Mouse (Mus musculus) embryonic facial prominence, embryonic 13.5 days (tissue): ENCODE data around the gene Sall1. TPM values are rescaled to one million over a fixed set of nuclear protein-coding genes. Genes with fewer than 3 reads are reported as not detected.

Experiments
- ATAC-seq: fragments of 200-750 bp; cut with Nextera tagmentation; 2 replicates; pipeline ENCODE4 v1.8.0; 2017; ENCODE audit warnings: low read depth; ENCODE audit not compliant: insufficient number of reproducible peaks, insufficient read depth, low FRiP score, low TSS enrichment
- H3K27ac ChIP-seq: fragments of 300-500 bp; sonication (generic); 2 replicates; pipeline ENCODE4 v1.5.1; 2015; ENCODE audit warnings: moderate library complexity, mild to moderate bottlenecking, inconsistent platforms
- H3K27me3 ChIP-seq: fragments of 300-500 bp; sonication (generic); 2 replicates; pipeline ENCODE4 v1.6.1; 2015; ENCODE audit warnings: mild to moderate bottlenecking, inconsistent platforms
- H3K36me3 ChIP-seq: fragments of 300-500 bp; sonication (generic); 2 replicates; pipeline ENCODE4 v1.6.1; 2015; ENCODE audit warnings: mild to moderate bottlenecking, inconsistent platforms
- H3K4me1 ChIP-seq: fragments of 300-500 bp; sonication (generic); 2 replicates; pipeline ENCODE4 v1.6.1; 2015; ENCODE audit warnings: inconsistent platforms
- H3K4me2 ChIP-seq: fragments of 300-500 bp; sonication (generic); 2 replicates; pipeline ENCODE4 v1.6.1; 2015; ENCODE audit warnings: moderate library complexity, mild to moderate bottlenecking, inconsistent platforms
- H3K4me3 ChIP-seq: fragments of 300-500 bp; sonication (generic); 2 replicates; pipeline ENCODE4 v1.5.1; 2015; ENCODE audit warnings: mild to moderate bottlenecking, inconsistent platforms
- H3K9ac ChIP-seq: fragments of 300-500 bp; sonication (generic); 2 replicates; pipeline ENCODE4 v1.6.1; 2015; ENCODE audit warnings: mild to moderate bottlenecking, inconsistent platforms
- H3K9me3 ChIP-seq: fragments of 300-500 bp; sonication (generic); 2 replicates; pipeline ENCODE4 v1.6.1; 2016; ENCODE audit warnings: inconsistent platforms
- WGBS: fragments of 180-500 bp; shearing (Covaris S2); methylation state at CpG from one replicate; pipeline ENCODE4 v1.1.7; 2015; ENCODE audit warnings: mixed read lengths; 5-methylcytosine and 5-hydroxymethylcytosine counted together
- polyA plus RNA-seq: library from polyadenylated mRNA; unstranded; fragments of >200 nt; fragmentation: Nextera tagmentation; extraction: Ambion mirVana; gene quantifications from 2 replicates; pipeline ENCODE4 v1.2.1, GENCODE M21; 2015

The Sall1 gene
- polyA plus RNA-seq: 0.84 and 1.1 TPM in 2 replicates

DNA sequence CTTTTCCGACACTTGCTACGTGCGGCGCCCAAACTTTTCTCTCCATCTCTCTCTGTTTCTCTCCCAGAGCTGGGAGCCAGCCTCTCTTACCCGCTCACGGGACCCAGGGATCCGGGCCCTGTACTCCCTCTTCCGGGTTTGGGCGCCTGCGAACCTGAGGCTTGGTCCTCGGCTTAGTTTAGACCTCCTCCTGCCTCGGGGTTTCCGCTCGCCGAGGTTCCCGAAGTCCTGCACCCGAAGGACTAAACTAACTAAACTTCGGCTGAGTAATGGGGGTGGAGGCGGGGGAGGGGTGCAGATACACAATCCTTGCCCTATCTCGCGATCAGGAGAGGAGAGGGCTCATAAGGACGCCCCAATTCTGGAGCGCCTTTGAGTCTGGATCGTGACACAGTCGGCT is at the start of gene Sall1:
Gene Sall1 (minus strand): TSS at position 223 of the 400 bp plus-strand sequence.
- Histone ChIP-seq H3K4me3 (peak within 1 kb of the TSS; percentile 57), H3K4me1 (peaks cover 54% of the 10 kb centered on the region), H3K27me3 (peaks cover 97% of the 10 kb centered on the region), H3K9me3 (no peaks in the 10 kb centered on the region), H3K9ac (peak within 1 kb of the TSS; percentile 73), H3K36me3 (no peaks in the 10 kb centered on the region), H3K4me2 (peak within 1 kb of the TSS; percentile 94), H3K27ac (peak within 1 kb of the TSS; percentile 66; the same call in 1 of the 2 replicates)
- WGBS: 0% methylated on average over 25 of the region's 25 CpGs
- ATAC-seq: no peak

DNA sequence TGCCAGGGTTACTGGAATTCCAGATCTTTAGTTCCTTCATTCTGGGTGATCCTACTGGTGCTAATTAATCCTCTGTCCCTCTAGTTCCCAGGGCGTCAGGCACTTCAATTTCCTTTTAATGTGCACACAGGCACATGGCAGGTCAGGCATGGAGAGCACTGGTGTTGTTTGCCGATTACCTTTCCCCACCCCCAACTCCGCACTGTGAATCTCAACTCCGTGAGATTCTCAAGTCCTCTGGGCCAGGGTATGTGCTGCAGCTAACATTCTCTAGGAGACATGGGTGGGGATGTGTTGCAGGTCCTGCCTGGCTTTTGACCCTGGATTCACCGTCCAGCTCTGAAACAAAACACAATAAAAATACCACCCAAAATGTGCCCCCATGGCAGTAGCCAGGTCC is 46.0 kb upstream of the Sall1 start:
- ATAC-seq: no peak
- Histone ChIP-seq H3K27me3 (no peaks in the 10 kb centered on the region), H3K4me2 (no peak overlapping the region), H3K4me3 (no peak overlapping the region), H3K4me1 (no peaks in the 10 kb centered on the region), H3K36me3 (no peaks in the 10 kb centered on the region), H3K9ac (no peak overlapping the region), H3K27ac (no peak overlapping the region), H3K9me3 (no peaks in the 10 kb centered on the region)
- WGBS: 48% methylated on average over 5 of the region's 5 CpGs

DNA sequence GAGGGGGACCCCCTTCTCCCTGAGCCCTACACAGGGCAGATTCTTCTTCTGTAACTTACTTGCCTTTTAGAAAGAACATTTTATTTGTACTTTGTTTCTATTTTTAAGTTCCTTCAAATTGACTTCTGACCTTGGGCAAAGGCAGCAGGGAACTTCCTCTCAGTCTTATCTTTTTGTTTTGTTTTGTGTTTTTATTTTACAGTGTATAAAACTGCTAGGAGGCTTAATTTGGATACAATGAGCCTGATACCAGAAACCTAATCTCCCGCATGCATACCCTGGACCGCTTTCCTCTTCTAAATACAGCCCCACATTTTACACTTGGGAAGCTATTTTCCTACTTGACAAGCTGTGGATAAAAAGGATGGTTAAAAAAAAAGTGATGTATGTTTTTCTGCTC is 35.2 kb upstream of the Sall1 start:
- no peak overlapping the region for H3K27ac ChIP-seq
- no peak overlapping the region for H3K9ac ChIP-seq
- H3K9me3 ChIP-seq: no peaks in the 10 kb centered on the region
- ATAC-seq: no peak
- H3K36me3 ChIP-seq: no peaks in the 10 kb centered on the region
- no peak overlapping the region for H3K4me2 ChIP-seq
- peaks cover 2% of the 10 kb centered on the region; the same call in 1 of the 2 replicates for H3K27me3 ChIP-seq
- H3K4me1 ChIP-seq: peaks cover 7% of the 10 kb centered on the region; the same call in 1 of the 2 replicates
- WGBS: 60% methylated on average over 2 of the region's 2 CpGs
- H3K4me3 ChIP-seq: no peak overlapping the region

GRCm38 (mm10) chr8:89072968-89073382 is 29.0 kb upstream of the Sall1 start:
- Histone ChIP-seq H3K9ac (no peak overlapping the region), H3K36me3 (no peaks in the 10 kb centered on the region), H3K4me3 (no peak overlapping the region), H3K9me3 (no peaks in the 10 kb centered on the region), H3K27me3 (no peaks in the 10 kb centered on the region), H3K27ac (no peak overlapping the region), H3K4me2 (no peak overlapping the region), H3K4me1 (no peaks in the 10 kb centered on the region)
- 10% methylated on average over 3 of the region's 3 CpGs for WGBS
- ATAC-seq: no peak

DNA sequence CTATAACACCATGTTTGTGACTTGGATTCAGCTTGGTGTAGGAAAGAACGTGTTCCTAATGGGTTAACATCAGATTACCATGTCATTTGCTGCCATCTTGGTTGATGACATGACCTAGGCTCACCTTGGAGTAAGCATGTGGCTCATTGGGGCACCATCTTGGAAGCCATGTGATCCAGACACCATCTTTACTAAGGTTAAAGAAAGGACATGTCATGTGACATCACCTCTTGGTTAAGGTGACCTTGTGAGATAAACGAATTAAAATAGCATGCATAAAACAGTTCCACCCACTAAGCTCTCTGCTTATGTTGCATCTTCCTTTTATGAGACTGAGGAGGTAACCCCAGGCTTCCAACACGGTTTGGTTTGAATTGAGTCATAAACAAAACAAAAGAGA is 23.5 kb upstream of the Sall1 start:
- H3K4me3 ChIP-seq: no peak overlapping the region
- 81% methylated on average over 3 of the region's 3 CpGs for WGBS
- H3K4me2 ChIP-seq: no peak overlapping the region
- no peak for ATAC-seq
- H3K9ac ChIP-seq: no peak overlapping the region
- no peaks in the 10 kb centered on the region for H3K4me1 ChIP-seq
- no peak overlapping the region for H3K27ac ChIP-seq
- no peaks in the 10 kb centered on the region for H3K9me3 ChIP-seq
- peaks cover 6% of the 10 kb centered on the region; the same call in 1 of the 2 replicates for H3K27me3 ChIP-seq
- no peaks in the 10 kb centered on the region for H3K36me3 ChIP-seq

GRCm38 (mm10) chr8:89064042-89064441 is 20.1 kb upstream of the Sall1 start:
- Histone ChIP-seq H3K27me3 (peaks cover 26% of the 10 kb centered on the region), H3K9me3 (no peaks in the 10 kb centered on the region), H3K9ac (no peak overlapping the region), H3K36me3 (no peaks in the 10 kb centered on the region), H3K4me1 (peaks cover 9% of the 10 kb centered on the region), H3K4me2 (no peak overlapping the region), H3K4me3 (no peak overlapping the region), H3K27ac (no peak overlapping the region)
- no peak for ATAC-seq
- 56% methylated on average over 9 of the region's 9 CpGs for WGBS

- ATAC-seq: no peak
- Histone ChIP-seq H3K27me3 (peaks cover 27% of the 10 kb centered on the region), H3K9ac (no peak overlapping the region), H3K4me2 (no peak overlapping the region), H3K27ac (no peak overlapping the region), H3K4me3 (no peak overlapping the region), H3K9me3 (no peaks in the 10 kb centered on the region), H3K36me3 (no peaks in the 10 kb centered on the region), H3K4me1 (peaks cover 9% of the 10 kb centered on the region)
- 78% methylated on average over 10 of the region's 10 CpGs for WGBS
Measured at GRCm38 (mm10) chr8:89063366-89064040, 19.5 kb upstream of the Sall1 start.

GRCm38 (mm10) chr8:89060717-89061116 is 16.8 kb upstream of the Sall1 start:
- Histone ChIP-seq H3K9ac (no peak overlapping the region), H3K27ac (no peak overlapping the region), H3K4me1 (peaks cover 9% of the 10 kb centered on the region), H3K4me3 (no peak overlapping the region), H3K36me3 (no peaks in the 10 kb centered on the region), H3K9me3 (no peaks in the 10 kb centered on the region), H3K4me2 (no peak overlapping the region), H3K27me3 (peaks cover 28% of the 10 kb centered on the region)
- 89% methylated on average over 8 of the region's 8 CpGs for WGBS
- no peak for ATAC-seq

- Histone ChIP-seq H3K4me1 (peaks cover 12% of the 10 kb centered on the region), H3K4me2 (no peak overlapping the region), H3K27ac (no peak overlapping the region), H3K36me3 (no peaks in the 10 kb centered on the region), H3K27me3 (peaks cover 35% of the 10 kb centered on the region), H3K9ac (no peak overlapping the region), H3K9me3 (no peaks in the 10 kb centered on the region), H3K4me3 (no peak overlapping the region)
- 20% methylated on average over 6 of the region's 6 CpGs for WGBS
- no peak for ATAC-seq
Measured at GRCm38 (mm10) chr8:89059507-89059906, 15.5 kb upstream of the Sall1 start.

DNA sequence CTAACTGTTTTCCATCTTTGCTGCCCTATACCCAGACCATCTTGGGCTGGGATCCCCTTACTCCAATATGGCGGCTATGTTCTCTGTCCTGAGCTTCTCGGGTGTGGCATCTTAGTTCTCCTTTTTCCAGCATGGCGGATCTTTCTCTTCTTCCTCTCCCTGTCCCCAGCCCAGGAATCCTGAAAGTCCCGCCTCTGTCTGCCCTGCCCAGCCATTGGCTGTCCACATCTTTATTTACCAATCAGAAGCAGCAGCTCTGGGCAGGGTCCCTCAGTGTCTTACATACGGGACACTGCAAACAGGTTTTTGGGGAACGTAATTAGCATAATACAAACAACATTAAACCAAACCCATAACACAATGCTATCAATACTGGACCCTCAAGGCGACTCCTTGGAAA is 8.9 kb upstream of the Sall1 start:
- Histone ChIP-seq H3K4me3 (no peak overlapping the region), H3K36me3 (no peaks in the 10 kb centered on the region), H3K4me2 (no peak overlapping the region), H3K9me3 (no peaks in the 10 kb centered on the region), H3K9ac (no peak overlapping the region), H3K27me3 (peaks cover 60% of the 10 kb centered on the region), H3K4me1 (peaks cover 7% of the 10 kb centered on the region; the same call in 1 of the 2 replicates), H3K27ac (no peak overlapping the region)
- ATAC-seq: no peak
- WGBS: 85% methylated on average over 7 of the region's 7 CpGs

DNA sequence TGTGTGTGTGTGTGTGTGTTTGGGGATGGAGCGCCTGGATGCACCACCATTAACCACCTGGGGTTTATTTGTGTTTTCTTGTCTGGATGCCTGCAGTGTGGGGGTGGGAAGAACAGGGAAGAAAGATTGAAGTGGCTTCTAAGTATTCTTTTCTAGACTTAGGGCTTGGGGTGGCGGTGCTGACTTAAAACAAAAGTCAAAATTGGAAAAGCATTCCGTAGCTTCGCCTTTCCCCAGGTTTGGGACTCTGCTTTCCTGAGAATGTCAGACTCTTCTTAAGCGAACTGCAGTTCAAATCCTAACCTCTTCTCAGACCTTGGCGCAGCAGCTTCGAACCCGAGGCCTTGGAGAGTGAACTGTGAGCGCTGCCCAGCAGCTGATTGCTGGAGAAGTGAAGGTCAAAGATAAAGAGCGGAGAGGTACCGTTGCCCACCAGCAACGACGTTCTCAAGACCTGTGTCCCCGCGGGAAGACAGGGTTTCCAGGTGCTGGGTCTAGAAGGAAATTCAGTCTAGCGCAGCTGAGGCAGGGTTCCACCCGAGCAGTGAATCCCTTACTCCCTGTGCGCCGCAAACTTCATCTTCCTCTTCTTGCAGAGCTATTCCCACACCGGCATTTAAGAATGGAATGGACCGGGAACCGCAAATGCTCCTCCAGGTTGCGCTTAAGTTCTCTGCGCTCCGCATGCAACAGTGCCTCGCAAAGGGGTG is 2.8 kb upstream of the Sall1 start:
- Histone ChIP-seq H3K9me3 (no peaks in the 10 kb centered on the region), H3K27me3 (peaks cover 99% of the 10 kb centered on the region), H3K4me3 (no peak overlapping the region), H3K27ac (no peak overlapping the region), H3K4me1 (peaks cover 43% of the 10 kb centered on the region), H3K4me2 (peak overlapping the region; percentile 94), H3K9ac (no peak overlapping the region), H3K36me3 (no peaks in the 10 kb centered on the region)
- WGBS: 2% methylated on average over 25 of the region's 26 CpGs
- no peak for ATAC-seq

- H3K27ac ChIP-seq: no peak overlapping the region
- peaks cover 99% of the 10 kb centered on the region for H3K27me3 ChIP-seq
- H3K9ac ChIP-seq: no peak overlapping the region
- ATAC-seq: no peak
- WGBS: under 1% methylated on average over 14 of the region's 15 CpGs
- H3K4me2 ChIP-seq: peak overlapping the region; percentile 94
- H3K4me1 ChIP-seq: peaks cover 49% of the 10 kb centered on the region
- no peaks in the 10 kb centered on the region for H3K36me3 ChIP-seq
- peak overlapping the region; percentile 25 for H3K4me3 ChIP-seq
- H3K9me3 ChIP-seq: no peaks in the 10 kb centered on the region
Measured at GRCm38 (mm10) chr8:89046226-89046625, 2.3 kb upstream of the Sall1 start.
